Mouse (Mus musculus) left cerebral cortex, postnatal 14 days (tissue): Measurements from ENCODE around the gene Rrp1b. TPM values are rescaled to one million over a fixed set of nuclear protein-coding genes. Genes with fewer than 3 reads are reported as not detected.
A peak's percentile ranks its signal among the peaks of the same experiment; 100 is the strongest.
"Not testable (repeated sequence)": the region's sequence is repeated elsewhere in the genome, so short reads cannot be mapped to it uniquely, and the experiment has no call there.

ENCODE experiments used
- DNase-seq, 2 experiments: peaks; one replicate each; pipeline ENCODE4 v3.0.0; 2021 to 2022; ENCODE audit warnings: low spot score in 2 of 2, mixed read lengths in 1 of 2
- intact Hi-C: fragments of 180-260 bp; cut with DNase I; formaldehyde crosslinking; loops from one replicate; pipeline ENCODE4 v1.15.1; 2025
- total RNA-seq, 2 experiments: library from RNA; stranded (reverse); gene quantifications; 2 replicates each; pipeline ENCODE4 v1.2.3; 2021

The Rrp1b gene
- total RNA-seq, 2 experiments from 2014 or later: 18.2 to 21.2 TPM

GRCm38 (mm10) chr17:32068381-32068780 is 32.5 kb downstream of the Rrp1b start:
- intact Hi-C loops: no loop called here
- DNase-seq: no peak

GRCm38 (mm10) chr17:32068810-32069209 is 32.9 kb downstream of the Rrp1b start:
- intact Hi-C loops: no loop called here
- DNase-seq: no peak

- intact Hi-C loops: loop anchor here (2.0 to 5.0 kb wide), 2 partner anchors 47 to 386 kb away; no protein-coding TSS in a partner anchor
Measured at GRCm38 (mm10) chr17:32073359-32073758, 37.5 kb downstream of the Rrp1b start.

GRCm38 (mm10) chr17:32074658-32075057 is 38.8 kb downstream of the Rrp1b start:
- intact Hi-C loops: loop anchor here (5.0 kb wide), 1 partner anchor 387 kb away; no protein-coding TSS in a partner anchor
- DNase-seq: no peak

More at GRCm38 (mm10) chr17:32073359-32073758, 37.5 kb downstream of the Rrp1b start:
- DNase-seq: peak; percentile 61 to 84

- intact Hi-C loops: no loop called here
- peak; percentile 46 for DNase-seq
Measured at GRCm38 (mm10) chr17:32075164-32075563, 39.3 kb downstream of the Rrp1b start.

- DNase-seq: no peak
- intact Hi-C loops: no loop called here
Measured at GRCm38 (mm10) chr17:32083351-32083750, 47.5 kb downstream of the Rrp1b start.

- intact Hi-C loops: no loop called here
Measured at GRCm38 (mm10) chr17:32087069-32087468, 51.2 kb downstream of the Rrp1b start.

GRCm38 (mm10) chr17:32091032-32091363 is 55.1 kb downstream of the Rrp1b start:
- no peak for DNase-seq
- intact Hi-C loops: no loop called here

More at GRCm38 (mm10) chr17:32087069-32087468, 51.2 kb downstream of the Rrp1b start:
- no peak for DNase-seq

- peak; percentile 77 to 83 for DNase-seq
- intact Hi-C loops: not testable (repeated sequence)
Measured at GRCm38 (mm10) chr17:32091364-32092240, 55.7 kb downstream of the Rrp1b start.

GRCm38 (mm10) chr17:32092241-32092619 is 56.3 kb downstream of the Rrp1b start:
- no peak for DNase-seq
- intact Hi-C loops: no loop called here

GRCm38 (mm10) chr17:32092895-32093294 is 57.0 kb downstream of the Rrp1b start:
- intact Hi-C loops: no loop called here

GRCm38 (mm10) chr17:32097676-32098075 is 61.8 kb downstream of the Rrp1b start:
- DNase-seq: no peak
- intact Hi-C loops: no loop called here

More at GRCm38 (mm10) chr17:32092895-32093294, 57.0 kb downstream of the Rrp1b start:
- no peak for DNase-seq

- intact Hi-C loops, DNase-seq: not testable (repeated sequence)
Measured at GRCm38 (mm10) chr17:32098905-32099304, 63.0 kb downstream of the Rrp1b start.

GRCm38 (mm10) chr17:32099574-32099942 is 63.7 kb downstream of the Rrp1b start:
- intact Hi-C loops: no loop called here
- no peak for DNase-seq

GRCm38 (mm10) chr17:32099943-32100586 is 64.2 kb downstream of the Rrp1b start:
- intact Hi-C loops: no loop called here
- DNase-seq: no peak

GRCm38 (mm10) chr17:32103054-32103453 is 67.2 kb downstream of the Rrp1b start:
- intact Hi-C loops: no loop called here
- no peak for DNase-seq

GRCm38 (mm10) chr17:32106358-32106757 is 70.5 kb downstream of the Rrp1b start:
- intact Hi-C loops: no loop called here

GRCm38 (mm10) chr17:32107877-32108276 is 72.0 kb downstream of the Rrp1b start:
- intact Hi-C loops: no loop called here
- DNase-seq: no peak

More at GRCm38 (mm10) chr17:32106358-32106757, 70.5 kb downstream of the Rrp1b start:
- no peak for DNase-seq

GRCm38 (mm10) chr17:32108320-32109011 is 72.6 kb downstream of the Rrp1b start:
- DNase-seq, intact Hi-C loops: not testable (repeated sequence)
